Mouse (Mus musculus) granulocyte monocyte progenitor cell, adult 5-6 weeks (primary cell): ENCODE data around the gene Fbln2. TPM values are rescaled to one million over a fixed set of nuclear protein-coding genes. Genes with fewer than 3 reads are reported as not detected.

Source experiments
- ATAC-seq: replicated peaks from 2 replicates; pipeline ENCODE4 v1.8.0; 2016; ENCODE audit warnings: mild to moderate bottlenecking, moderate TSS enrichment, inconsistent platforms; ENCODE audit not compliant: poor library complexity, severe bottlenecking
- total RNA-seq, 2 experiments: library from RNA; stranded (forward) in 1 of 2; stranded (reverse) in 1 of 2; fragments of 200-712, 200-1000 nt in 1 of 2; fragments of >200 nt in 1 of 2; fragmentation: Nextera tagmentation in 1 of 2; gene quantifications; 2 replicates each; pipeline ENCODE4 v1.2.3; 2014 to 2017

The Fbln2 gene
- total RNA-seq, 2 experiments from 2014 or later = not detected

DNA sequence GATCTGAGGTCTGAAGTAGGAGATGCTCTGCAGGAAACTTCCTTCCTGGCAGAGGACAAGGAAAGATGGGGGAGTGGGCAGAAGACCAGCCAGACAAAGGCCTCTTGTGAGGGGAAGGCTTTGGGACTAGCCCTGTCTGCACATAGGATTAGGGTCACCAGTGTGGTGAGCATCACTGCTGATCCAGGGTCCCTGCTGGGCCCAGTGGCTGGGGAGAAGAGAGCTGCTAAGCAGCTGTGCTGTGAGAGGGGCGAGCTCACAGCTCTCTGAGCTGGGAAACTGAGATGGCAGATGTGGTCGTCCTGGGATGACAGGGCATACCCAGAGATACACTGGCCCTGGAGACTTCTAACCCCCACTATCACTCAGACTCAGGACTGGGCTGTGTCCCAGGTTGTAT, 20.8 kb upstream of the Fbln2 start:
- ATAC-seq = no peak

GRCm38 (mm10) chr6:91192421-91192820, 19.8 kb upstream of the Fbln2 start:
- ATAC-seq = no peak

- no peak for ATAC-seq
Observed at GRCm38 (mm10) chr6:91192851-91193545, 19.3 kb upstream of the Fbln2 start.

- ATAC-seq = no peak
Observed at GRCm38 (mm10) chr6:91198456-91198855, 13.8 kb upstream of the Fbln2 start.

DNA sequence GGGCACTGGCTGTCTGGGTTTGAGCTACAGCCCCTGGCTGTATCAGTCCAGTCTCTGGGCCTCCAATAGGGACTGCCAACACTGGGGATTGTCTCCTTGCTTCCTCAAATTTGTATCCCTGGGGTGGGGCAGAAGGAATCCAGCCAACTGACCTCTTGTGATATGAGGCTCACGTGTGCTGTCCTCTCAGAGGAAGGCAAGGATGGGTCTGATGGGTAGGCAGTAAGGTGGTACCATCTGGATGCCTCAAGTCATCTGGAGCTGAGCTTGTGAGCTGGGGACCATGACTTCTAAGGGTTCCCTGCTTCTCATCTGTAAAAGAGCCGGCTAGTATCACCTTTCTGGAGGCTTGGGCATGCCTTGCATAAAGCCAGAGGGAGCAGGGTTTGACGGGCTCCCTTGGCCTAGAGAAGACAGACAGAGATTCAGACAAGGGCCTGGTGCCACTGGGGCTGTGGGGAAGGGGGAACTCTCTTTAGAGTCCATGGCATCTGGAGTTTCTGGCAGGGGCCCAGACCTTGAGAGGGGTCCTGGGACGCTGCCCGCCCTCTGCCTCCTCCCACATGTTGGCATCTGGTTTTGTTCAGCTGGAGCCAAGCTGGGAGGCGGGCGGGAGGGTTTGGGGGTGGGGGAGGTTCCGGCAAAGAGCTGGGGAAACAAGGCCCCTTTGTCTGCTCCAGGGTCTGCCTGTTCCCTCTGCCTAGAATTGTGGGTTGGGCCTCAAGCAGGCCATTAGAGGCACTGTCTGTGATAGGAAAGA, 11.6 kb upstream of the Fbln2 start:
- ATAC-seq = no peak

GRCm38 (mm10) chr6:91201881-91202341, 10.3 kb upstream of the Fbln2 start:
- no peak for ATAC-seq

GRCm38 (mm10) chr6:91202571-91202970, 9.7 kb upstream of the Fbln2 start:
- no peak for ATAC-seq

DNA sequence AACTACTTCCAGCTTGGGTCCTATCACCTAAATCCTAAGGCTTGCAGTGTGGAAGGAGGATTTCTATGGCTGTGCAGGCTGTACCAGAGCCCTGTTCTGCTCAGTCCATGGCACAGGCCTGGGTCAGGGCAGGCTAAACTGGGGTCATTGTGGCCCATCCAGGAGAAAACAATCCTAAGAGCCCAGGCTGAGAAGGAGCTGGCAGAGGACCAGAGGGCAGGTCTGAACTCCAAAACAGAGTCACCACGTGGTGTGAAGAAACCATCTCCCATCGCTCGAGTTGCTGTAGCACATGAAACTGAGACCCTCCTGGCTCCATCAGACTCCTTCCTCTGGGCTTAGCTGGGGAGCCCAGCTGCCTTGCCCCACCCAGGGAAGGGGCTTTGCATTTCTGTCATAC, 6.9 kb upstream of the Fbln2 start:
- no peak for ATAC-seq

GRCm38 (mm10) chr6:91205791-91206190, 6.5 kb upstream of the Fbln2 start:
- no peak for ATAC-seq

- no peak for ATAC-seq
Observed at GRCm38 (mm10) chr6:91207491-91207890, 4.8 kb upstream of the Fbln2 start.

DNA sequence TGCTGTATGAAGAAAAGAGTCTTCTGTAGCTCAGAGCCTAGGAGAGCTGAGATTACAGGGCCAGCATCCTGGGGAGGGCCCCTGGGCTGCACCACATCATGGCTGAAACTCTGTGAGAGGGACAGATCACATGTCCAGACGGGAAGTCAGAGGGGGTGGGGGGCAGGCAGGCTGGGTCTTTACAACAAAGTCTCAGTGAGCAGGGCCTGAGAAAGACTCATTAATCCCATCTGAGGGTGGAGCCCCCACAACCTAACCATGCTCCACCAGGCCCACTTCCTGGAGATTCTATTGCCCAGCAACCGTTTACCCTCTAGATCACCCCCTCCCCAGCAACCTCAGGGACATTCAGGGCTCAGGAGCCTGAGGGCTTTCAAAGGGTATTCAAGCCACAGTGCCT, 2.5 kb upstream of the Fbln2 start:
- ATAC-seq = no peak

DNA sequence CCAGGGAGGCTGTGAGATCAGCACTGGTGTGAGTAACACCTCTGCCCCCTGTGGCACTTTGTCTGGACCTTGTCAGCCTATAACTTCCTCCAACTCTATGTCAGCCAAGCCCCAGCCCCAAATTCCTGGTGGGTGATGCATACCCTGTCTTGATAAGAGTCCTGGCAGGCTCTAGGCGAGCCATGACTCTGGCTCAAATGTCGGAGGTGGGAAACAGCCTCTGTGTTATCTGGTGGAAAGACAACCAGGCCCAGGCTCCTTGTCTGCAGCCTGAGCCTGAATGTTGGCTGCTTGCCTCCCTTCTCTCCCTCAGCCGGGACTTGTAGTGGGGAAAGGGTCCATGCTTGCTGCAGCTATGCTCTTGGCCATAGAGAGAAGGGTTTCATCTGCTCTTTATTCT, 1.4 kb upstream of the Fbln2 start:
- no peak for ATAC-seq

DNA sequence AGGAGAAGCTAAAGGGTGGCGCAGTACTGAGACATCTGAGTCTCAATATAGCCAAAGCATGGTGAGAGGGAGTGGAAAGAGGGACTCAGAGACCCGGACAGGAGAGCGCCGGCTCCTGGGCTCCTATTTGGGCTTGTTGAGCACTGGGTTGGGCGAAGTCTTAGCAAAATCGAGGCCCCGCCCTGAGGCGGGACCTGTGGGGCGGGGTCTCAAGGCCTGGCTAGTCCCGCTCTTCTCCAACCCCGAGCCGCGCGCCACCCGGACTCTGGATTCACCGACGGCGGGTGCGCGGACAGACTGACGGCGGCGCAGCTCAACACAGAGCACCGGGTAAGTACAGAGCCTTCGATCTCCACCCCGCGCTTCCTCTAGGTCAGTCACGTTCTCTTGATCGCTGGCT, 316 bp downstream of the Fbln2 start:
- peak; percentile 70 for ATAC-seq

GRCm38 (mm10) chr6:91213287-91214218, 1.3 kb downstream of the Fbln2 start:
- no peak for ATAC-seq

- ATAC-seq = no peak
Observed at GRCm38 (mm10) chr6:91215454-91215853, 3.2 kb downstream of the Fbln2 start.

GRCm38 (mm10) chr6:91218445-91218844, 6.2 kb downstream of the Fbln2 start:
- ATAC-seq = no peak

DNA sequence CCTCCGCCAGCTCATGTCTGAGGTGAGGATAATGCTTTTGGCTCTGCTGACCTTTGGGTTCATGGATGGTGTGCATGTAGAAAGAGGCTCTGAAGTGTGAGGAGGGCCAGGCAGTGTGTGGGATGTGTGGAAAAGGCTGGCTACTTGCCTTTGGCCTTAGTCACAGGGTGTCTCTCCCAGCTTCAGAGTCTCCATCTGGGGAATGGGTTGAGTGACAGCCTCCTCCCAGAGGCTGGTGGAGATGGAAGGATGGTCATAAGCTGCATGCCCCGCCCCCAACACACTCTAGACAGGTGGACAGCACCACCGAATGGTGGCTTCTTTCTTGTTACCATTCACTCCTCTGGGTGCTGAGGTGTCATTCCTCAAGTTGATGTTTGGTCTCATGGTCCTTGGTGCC, 6.6 kb downstream of the Fbln2 start:
- ATAC-seq = no peak

GRCm38 (mm10) chr6:91220062-91220461, 7.8 kb downstream of the Fbln2 start:
- ATAC-seq = no peak

DNA sequence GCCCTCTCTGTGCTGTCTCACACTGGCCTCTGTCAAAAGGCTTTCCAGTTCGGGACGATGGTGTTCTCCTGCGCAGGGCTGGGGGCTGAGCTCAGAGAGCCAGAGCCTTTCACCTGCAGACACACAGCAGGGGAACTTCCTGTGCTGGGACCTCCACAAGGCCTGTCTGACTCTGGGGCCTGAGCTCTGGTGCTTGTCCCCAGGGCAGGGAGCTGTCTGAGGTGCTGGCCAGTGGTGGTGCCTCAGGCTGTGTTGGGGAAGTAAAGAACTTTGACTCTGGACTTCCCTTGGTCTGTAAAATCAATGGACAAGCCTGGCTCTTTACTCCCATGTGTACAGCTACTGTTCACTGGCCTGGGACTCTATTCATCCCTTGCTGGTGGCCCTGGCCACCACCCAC, 8.8 kb downstream of the Fbln2 start:
- ATAC-seq = peak; percentile 42; the same call in 1 of the 2 replicates

- no peak for ATAC-seq
Observed at GRCm38 (mm10) chr6:91222694-91223346, 10.6 kb downstream of the Fbln2 start.
